Mouse (Mus musculus) lung, adult 2 months (tissue): ENCODE results near the gene Katnb1.

Experiments used
- CTCF ChIP-seq: fragments of 200-500 bp; IDR thresholded peaks from 2 replicates; pipeline ENCODE4 v1.5.1; 2011; ENCODE audit warnings: mild to moderate bottlenecking, low read length, control low read depth; ENCODE audit not compliant: insufficient read depth
- POLR2A ChIP-seq: fragments of 200-500 bp; IDR thresholded peaks from 2 replicates; pipeline ENCODE4 v1.6.1; 2011; ENCODE audit warnings: low read depth, mild to moderate bottlenecking, control low read depth, low read length, borderline replicate concordance; ENCODE audit errors: extremely low read depth

DNA sequence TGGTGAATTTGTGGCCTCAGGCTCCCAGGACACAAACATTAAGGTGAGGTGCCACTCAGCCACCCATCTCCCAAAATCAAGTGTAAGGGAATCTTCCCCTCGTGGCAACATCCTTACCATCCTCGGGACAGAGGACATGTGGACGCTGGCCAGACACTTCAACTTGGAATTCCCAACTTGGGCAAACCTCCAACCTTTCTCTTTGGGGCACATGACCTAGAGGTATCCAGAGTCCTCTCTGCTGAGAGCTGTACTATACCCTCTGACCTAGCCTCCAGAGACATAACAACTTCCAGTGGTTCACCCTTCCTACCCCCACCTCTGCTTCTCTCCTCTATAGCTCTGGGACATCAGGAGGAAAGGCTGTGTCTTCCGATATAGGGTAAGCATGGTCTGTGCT, 12.6 kb downstream of the Katnb1 start:
- TF ChIP-seq CTCF: no peak
- no peak for TF ChIP-seq POLR2A
